Mouse (Mus musculus) lung, postnatal 4 days (tissue): ENCODE measurements at regions not wholly inside any gene's neighbourhood (a gene's known extent, or its start where the extent isn't known, plus 50 kb on each side); places are given as distances from the start of the nearest gene placed in this dataset.
"Not testable (repeated sequence)": the region's sequence is repeated elsewhere in the genome, so short reads cannot be mapped to it uniquely, and the experiment has no call there.

ENCODE experiments used
- DNase-seq, 2 experiments: peaks; one replicate each; pipeline ENCODE4 v3.0.0; 2021

DNA sequence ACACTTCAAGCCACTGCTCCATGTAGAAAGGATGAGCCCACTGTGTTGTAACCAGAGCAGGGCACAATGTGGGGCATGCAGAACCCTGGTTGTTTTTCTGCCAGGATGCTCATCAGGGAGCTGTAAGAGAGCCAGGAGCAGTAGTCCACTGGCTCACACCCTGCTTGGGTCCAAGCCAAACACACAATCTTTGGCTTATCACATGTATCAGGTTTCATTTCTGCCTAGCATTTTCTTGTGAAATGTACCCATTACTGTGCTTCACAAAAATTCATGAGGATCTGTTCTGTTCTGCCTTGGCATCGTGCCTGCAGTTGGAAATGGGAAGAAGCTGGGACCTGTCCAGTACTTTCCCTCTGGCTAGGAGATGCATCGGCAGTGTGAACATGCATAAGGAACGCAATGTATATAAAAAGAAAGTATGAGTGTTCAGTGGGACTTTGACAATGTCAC, 491.6 kb upstream of the Igfbp3 start:
- DNase-seq: peak in 1 of 2 experiments; percentile 22

- no peak for DNase-seq
These were observed 483.9 kb upstream of the Igfbp3 start for GRCm38 (mm10) chr11:7697591-7697990.

DNA sequence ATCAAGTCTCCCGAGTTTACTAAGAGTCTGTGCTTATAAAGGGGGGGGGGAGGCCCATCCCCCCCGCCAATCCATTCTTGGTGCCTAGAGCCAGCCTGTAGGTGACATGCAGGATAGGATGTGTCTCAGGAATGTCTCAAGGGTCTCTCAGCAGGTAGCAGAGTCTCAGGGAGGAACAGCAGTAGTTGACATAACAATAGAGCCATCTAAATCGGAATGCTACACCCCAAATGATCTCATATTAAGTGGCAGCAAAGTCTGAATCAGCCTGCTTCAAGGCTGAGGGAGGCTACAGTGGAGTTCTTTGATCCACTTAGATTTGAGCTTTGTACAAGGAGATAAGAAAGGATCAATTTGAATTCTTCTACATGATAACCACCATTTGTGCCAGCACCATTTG, 476.0 kb upstream of the Igfbp3 start:
- DNase-seq: not testable (repeated sequence)

DNA sequence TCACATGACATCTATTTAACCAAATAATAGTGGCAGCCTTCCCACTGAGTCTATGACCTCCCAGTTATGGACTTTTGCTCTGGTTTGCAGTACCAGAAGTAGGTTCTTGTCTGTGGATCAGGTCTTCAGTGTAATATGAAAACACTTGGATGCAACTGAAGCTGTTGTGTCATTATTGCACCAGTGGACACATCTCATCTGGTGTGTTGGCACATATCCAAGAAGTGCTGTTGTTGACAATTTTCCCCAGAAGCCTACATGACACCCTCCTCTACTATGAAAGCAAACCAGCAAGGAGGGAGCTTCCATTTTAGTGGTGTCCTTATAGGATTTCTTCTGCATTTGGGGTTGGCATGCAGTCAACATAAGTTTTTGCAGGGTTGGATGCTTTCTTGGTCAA, 459.1 kb upstream of the Igfbp3 start:
- peak in 1 of 2 experiments; percentile 9 for DNase-seq

GRCm38 (mm10) chr11:7630637-7631036, 416.9 kb upstream of the Igfbp3 start:
- DNase-seq: no peak

GRCm38 (mm10) chr11:7625256-7625655, 411.5 kb upstream of the Igfbp3 start:
- DNase-seq: no peak

GRCm38 (mm10) chr11:7620320-7620719, 406.6 kb upstream of the Igfbp3 start:
- no peak for DNase-seq

- DNase-seq: no peak
These were observed 397.0 kb upstream of the Igfbp3 start for GRCm38 (mm10) chr11:7610752-7611151.

DNA sequence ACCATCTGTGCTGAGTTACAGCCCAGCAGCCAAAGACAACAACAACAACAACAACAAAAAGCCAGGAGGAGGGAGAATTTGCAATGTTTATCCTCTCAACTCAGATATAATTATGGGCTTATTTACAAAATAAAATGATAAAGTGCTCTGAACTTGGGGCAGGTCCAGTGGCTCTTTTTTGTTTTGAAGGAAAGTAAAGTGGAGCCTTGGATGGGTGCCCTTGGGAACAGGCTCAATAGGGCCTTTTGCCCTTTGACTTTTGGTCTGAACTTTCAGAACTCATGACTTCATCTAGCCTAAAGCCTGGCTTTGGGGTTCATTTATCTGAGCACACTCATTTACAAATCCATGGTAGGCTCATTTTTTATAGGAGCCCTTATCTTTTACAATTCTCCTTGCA, 396.2 kb upstream of the Igfbp3 start:
- no peak for DNase-seq

DNA sequence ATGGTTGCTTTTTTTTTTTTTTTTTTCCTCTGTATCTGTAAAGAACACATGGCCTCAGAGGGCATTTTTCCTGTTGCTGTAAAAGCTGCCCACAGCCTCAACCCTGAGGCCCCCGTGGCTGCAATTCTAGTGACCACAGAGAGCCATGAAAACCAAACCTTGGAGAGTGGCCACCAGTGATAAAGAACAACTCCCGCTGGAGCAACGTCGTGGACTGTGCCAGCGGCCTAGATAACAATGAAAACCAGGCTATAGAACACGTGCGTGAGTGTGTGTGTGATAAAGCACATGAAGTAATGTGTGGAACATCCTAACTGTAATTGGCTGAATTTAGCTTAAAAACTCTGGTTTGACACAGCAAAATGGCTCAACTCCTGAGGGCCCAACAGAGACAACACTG, 392.9 kb upstream of the Igfbp3 start:
- DNase-seq: no peak

GRCm38 (mm10) chr11:7592010-7592409, 378.3 kb upstream of the Igfbp3 start:
- DNase-seq: no peak

- DNase-seq: no peak
These were observed 369.6 kb upstream of the Igfbp3 start for GRCm38 (mm10) chr11:7583296-7583695.

- peak in 1 of 2 experiments; percentile 9 for DNase-seq
These were observed 354.8 kb upstream of the Igfbp3 start for GRCm38 (mm10) chr11:7568484-7568883.

- DNase-seq: no peak
These were observed 348.3 kb upstream of the Igfbp3 start for GRCm38 (mm10) chr11:7562029-7562428.

DNA sequence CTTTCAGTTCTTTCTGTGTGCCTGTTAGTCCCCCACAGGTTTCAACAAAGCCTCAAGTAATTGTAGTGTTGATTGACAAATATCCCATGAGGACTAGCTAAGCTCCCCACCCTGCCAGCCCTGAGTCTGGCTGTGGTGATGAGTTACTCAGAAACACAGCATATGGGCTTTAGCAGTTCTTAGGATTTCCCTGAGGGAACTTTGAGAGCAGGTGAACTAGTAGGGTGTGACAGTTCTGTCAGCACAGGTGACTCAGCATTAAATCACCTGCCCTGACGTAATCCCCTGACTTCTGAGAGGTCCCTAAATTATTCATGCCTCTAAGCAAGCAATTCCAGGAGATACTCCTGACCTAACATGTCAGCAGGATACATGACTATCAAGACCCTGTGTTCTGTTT, 347.7 kb upstream of the Igfbp3 start:
- DNase-seq: no peak

- peak in 1 of 2 experiments; percentile 59 for DNase-seq
These were observed 342.0 kb upstream of the Igfbp3 start for GRCm38 (mm10) chr11:7555613-7556274.

- DNase-seq: no peak
These were observed 338.4 kb upstream of the Igfbp3 start for GRCm38 (mm10) chr11:7552154-7552553.

GRCm38 (mm10) chr11:7547796-7548195, 334.1 kb upstream of the Igfbp3 start:
- no peak for DNase-seq

GRCm38 (mm10) chr11:7545621-7546020, 331.9 kb upstream of the Igfbp3 start:
- DNase-seq: no peak

DNA sequence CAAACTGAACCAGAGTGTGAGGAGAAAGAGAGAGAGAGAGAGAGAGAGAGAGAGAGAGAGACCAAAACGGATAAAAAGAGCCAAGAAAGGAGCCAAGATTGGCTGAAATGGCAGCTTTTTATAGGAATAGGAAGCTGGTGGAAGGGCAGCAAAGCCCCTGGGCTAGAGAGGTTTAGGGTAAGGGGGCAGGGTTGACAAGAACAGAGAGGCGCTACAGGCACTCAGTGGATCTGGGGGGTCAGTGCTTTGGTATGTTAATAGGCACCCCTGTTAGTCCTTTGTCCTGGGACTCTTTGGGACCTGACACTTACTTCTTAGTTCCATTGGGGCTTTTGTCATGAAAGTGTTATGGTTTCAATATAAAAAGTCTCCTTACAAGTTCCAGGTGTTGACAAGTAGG, 320.9 kb upstream of the Igfbp3 start:
- no peak for DNase-seq

DNA sequence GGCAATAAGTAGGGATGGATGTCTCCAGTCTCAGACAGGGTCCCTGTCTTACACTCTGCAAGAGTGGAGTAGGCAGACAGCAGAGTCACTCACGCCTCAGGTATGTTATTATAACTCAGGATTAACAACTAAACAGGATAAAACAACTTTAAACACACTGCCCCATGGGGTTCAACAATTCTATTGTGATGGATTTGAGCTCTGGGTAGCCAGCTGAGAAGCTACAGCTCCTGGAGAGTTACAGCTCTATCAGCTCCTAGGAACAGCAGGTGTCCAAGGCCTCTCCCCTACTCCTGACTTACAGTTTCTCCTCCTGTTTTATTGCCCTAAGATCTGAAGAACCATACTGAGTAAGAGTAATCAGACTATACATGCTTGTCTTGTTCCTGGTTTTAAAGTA, 319.6 kb upstream of the Igfbp3 start:
- DNase-seq: no peak

- DNase-seq: no peak
These were observed 318.1 kb upstream of the Igfbp3 start for GRCm38 (mm10) chr11:7531847-7532246.

GRCm38 (mm10) chr11:7530482-7531148, 316.9 kb upstream of the Igfbp3 start:
- DNase-seq: no peak

DNA sequence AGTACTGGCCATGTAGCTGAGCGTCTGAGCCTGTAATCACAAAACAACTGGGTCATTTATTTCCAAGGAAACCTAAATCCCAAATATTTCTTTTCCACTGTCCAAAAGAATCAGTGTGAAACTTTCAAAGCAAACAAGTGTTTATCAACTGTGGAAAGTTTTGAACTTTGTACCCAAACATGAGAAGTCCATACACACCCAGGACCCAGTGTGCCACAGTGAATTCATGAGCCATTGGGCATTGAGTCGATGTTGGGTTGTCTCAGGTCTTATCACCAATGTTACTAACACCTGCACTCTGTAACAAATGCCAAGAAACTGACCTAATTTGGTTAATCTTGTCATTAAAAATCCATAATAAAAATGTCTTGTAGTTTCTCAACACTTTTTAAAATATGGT, 305.8 kb upstream of the Igfbp3 start:
- DNase-seq: no peak

DNA sequence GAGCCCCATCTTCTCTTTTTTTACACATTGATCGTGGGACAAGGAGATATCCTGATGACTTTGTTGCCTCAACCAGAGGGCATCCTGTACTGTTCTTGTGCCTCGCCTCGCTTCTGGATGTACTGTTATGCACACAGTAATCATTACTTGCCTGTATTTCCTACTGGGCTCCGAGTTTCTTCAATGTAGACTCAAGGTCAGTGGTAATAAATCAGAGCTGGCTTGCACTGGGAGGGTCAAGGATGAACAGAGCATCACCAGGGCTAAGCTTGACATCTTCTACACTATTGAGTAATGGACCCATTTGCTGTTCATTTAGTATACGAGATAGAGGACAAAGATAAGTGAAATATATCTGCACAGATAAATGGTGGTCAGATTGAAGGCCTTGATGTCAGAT, 295.1 kb upstream of the Igfbp3 start:
- DNase-seq: no peak
